Mouse (Mus musculus): ENCODE measurements around the gene Ranbp9. TPM values are rescaled to one million over a fixed set of nuclear protein-coding genes. Genes with fewer than 3 reads are reported as not detected.

The Ranbp9 gene
- total RNA-seq, 2 experiments from 2014 or later, result 48.6 to 51.2 TPM

DNA sequence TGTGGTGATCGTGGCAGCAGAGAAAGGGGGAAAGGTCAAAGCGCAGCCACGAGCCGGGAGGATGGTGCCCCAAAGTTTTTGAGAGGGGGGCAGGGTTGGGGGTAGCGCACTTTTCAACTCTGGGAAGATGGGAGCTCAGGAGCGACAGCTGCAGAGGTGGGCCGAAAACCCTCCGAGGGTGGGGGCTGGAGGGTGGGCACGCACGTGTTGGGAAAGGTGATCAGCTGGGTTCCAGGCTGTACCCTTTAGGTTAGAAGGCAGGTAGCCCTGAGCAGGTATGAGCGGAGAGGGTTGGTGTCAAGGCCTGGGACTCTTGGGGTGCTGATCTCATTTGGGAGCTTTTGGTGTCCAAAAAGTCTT lies 115.3 kb downstream of the Ranbp9 start:
- no peak for TF ChIP-seq CTCF (IDR thresholded peaks at IDR 0.05)
- Histone ChIP-seq H3K27ac (peak overlapping the region; percentile 85), H3K4me3 (peak overlapping the region; percentile 94)
- DNase-seq, result no peak
- intact Hi-C loops (cut with DNase I), result no loop called here

- peak; percentile 96 for TF ChIP-seq CTCF (IDR thresholded peaks at IDR 0.05)
- DNase-seq, result peak; percentile 92
- intact Hi-C loops (cut with DNase I), result no loop called here
- H3K27ac ChIP-seq, result peak within 1 kb of the TSS; percentile 85
- H3K4me3 ChIP-seq, result peak within 1 kb of the TSS; percentile 94
Measured at GRCm38 (mm10) chr13:43364985-43365824, 115.9 kb downstream of the Ranbp9 start, which contains the start of gene Sirt5. Gene Sirt5, plus strand, starts transcription at chr13:43365496.

DNA sequence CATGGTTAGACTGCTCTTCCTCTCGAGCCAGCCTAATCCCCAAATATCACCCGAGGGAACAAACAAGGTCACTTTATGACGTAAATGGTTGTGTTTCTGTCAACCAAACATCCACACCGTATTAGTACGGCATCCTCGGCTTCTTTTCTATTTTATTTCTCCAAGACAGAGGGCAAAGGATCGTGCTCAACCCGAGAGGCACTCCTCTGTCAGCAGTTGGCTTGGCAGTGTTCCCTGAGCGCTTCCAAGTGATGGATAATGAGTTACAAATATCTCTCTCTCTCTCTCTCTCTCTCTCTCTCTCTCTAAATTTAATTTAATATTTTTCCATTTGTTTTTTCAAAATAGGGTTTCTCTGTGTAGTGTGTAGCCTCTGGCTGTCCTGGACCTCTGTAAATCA lies 118.7 kb downstream of the Ranbp9 start:
- Histone ChIP-seq H3K4me3 (no peak overlapping the region), H3K27ac (no peak overlapping the region)
- no peak for DNase-seq
- intact Hi-C loops (cut with DNase I), result no loop called here
- TF ChIP-seq CTCF (IDR thresholded peaks at IDR 0.05), result no peak

DNA sequence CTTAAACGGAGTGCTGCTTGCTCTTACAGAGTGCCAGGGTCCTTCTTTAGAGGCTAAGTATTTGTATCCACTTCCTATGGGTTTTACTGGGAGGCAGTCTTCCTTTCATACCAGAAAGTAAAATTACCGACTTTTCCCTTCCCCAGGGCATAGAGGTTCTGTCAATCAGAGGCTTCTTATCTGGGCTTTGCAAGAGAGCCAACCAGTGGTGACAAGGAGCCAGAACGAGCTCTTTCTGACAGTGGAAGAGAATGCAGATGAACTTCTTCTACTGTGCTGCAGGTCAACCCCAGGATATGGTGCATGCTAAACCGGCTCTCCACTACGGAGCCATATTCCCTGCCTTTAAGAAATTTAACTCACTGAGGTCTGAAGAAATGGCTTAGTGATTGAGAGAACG lies 120.5 kb downstream of the Ranbp9 start:
- DNase-seq, result no peak
- H3K27ac ChIP-seq, result no peak overlapping the region
- H3K4me3 ChIP-seq, result no peak overlapping the region
- no peak for TF ChIP-seq CTCF (IDR thresholded peaks at IDR 0.05)
- intact Hi-C loops (cut with DNase I), result no loop called here

DNA sequence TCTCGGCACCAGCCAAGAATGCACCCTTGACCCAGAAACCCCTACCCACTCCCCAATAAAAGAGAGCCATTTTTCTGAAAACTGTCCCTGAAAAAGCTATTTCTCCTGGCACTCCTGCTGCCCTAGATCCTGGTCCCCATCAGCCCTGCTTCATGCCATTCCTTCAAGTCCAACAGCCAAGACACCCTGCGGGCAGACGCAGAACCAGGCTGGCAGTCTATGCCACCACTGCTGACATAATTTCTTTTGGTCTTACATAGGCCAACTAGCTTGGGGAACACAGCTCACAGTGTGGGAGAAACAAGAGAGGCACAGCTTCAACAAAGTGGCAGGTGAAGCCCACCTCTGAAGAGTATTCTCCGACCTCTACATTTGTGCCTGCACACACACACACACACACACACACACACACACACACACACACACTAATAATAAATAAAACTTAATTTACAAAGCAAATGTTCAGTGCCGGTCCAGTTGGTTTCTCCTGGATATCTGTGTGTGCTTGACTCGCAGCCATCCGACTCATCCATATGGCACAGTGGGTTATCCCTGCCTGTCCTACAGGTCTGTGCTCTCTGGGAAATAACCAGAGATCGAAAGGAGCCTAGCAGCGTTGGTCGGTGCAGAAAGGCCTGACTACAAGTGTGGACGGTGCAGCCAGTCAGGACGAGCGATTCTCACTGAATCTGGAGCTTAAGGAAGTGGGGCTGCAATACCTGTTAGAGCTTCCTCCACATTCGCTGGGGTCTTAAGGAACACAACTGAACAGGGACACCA lies 124.5 kb downstream of the Ranbp9 start:
- no peak for DNase-seq
- Histone ChIP-seq H3K4me3 (no peak overlapping the region), H3K27ac (no peak overlapping the region)
- intact Hi-C loops (cut with DNase I), result no loop called here
- no peak for TF ChIP-seq CTCF (IDR thresholded peaks at IDR 0.05)

GRCm38 (mm10) chr13:43354362-43354761 lies 126.7 kb downstream of the Ranbp9 start:
- H3K4me3 ChIP-seq, result no peak overlapping the region
- intact Hi-C loops (cut with DNase I), result no loop called here
- no peak overlapping the region for H3K27ac ChIP-seq
- TF ChIP-seq CTCF (IDR thresholded peaks at IDR 0.05), result no peak
- no peak for DNase-seq

DNA sequence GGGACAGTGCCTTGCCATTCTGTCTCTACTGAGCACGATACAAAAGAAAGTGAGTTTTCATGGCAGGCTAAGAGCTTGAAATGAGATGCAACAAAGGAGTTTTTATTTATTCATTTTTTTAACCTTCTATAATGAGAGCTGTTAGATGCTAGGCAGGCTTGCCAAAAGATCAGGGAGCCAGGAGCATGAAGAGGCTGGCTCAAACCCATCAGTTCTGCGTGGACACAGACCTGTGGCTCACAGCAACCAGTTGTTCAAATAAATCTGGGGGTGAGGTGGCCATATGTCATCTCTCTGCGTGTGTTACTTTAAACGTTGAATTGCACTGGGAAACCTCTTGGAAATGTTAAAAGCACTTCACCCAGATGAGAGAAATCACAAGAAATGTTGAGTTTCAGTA lies 127.7 kb downstream of the Ranbp9 start:
- intact Hi-C loops (cut with DNase I), result no loop called here
- H3K27ac ChIP-seq, result no peak overlapping the region
- no peak for TF ChIP-seq CTCF (IDR thresholded peaks at IDR 0.05)
- DNase-seq, result no peak
- H3K4me3 ChIP-seq, result no peak overlapping the region

Other genes with a start within 250 kb of the Ranbp9 start
- 1 to 10 TPM; 4.3 to 8.2 TPM for gene Gfod1, start 177.1 kb downstream of the Ranbp9 start, total RNA-seq (2021)
- 10 to 100 TPM; 12.1 to 19.8 TPM for gene Sirt5, start 115.8 kb downstream of the Ranbp9 start, total RNA-seq (2021)
- 100 to 1,000 TPM; 118 to 138 TPM for gene Nol7, start 82.9 kb downstream of the Ranbp9 start, total RNA-seq (2021)
- 10 to 100 TPM; 30.4 to 36.1 TPM for gene Mcur1, start 78.9 kb upstream of the Ranbp9 start, total RNA-seq (2021)
- under 1 TPM in 1 of 2 experiments, not detected in 1; 0.08 TPM for gene Rnf182, start 134.4 kb upstream of the Ranbp9 start, total RNA-seq (2021)

Data from gastrocnemius, adult 2 months (tissue).